Mouse (Mus musculus) v-Abl transformed pro-B cells (cell line): ENCODE measurements at regions not wholly inside any gene's neighbourhood (a gene's known extent, or its start where the extent isn't known, plus 50 kb on each side); places are given as distances from the start of the nearest gene placed in this dataset.

Experiments used
- in situ Hi-C, 2 experiments: fragments of 400-800 bp; cut with MboI; formaldehyde crosslinking; loops; one replicate each; pipeline ENCODE4 v1.15.1; 2025; ENCODE audit not compliant: unreplicated experiment in 2 of 2

- in situ Hi-C loops: no loop called here
Observed at GRCm38 (mm10) chr2:159448976-159449375, 654.4 kb downstream of the Dhx35 start.

DNA sequence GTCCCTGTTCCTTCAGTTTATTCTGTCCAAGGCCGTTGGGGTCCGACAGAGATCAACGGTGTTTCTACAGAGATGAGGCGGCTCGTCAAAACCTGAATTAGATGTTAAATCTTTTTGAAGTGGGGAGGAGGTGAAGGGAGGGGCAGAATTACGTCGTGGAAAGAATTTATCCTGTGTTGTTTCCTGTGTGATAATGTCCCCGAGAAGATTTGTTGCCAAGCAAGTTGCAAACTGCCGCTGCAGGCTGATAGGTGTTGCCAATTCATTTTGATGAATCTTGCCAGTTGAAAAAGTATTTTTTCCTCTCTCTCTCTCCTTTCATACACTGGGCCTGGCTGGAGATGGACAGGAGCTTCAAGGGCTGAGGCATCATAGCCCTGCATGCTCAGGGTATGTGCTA, 656.8 kb downstream of the Dhx35 start:
- in situ Hi-C loops: no loop called here

DNA sequence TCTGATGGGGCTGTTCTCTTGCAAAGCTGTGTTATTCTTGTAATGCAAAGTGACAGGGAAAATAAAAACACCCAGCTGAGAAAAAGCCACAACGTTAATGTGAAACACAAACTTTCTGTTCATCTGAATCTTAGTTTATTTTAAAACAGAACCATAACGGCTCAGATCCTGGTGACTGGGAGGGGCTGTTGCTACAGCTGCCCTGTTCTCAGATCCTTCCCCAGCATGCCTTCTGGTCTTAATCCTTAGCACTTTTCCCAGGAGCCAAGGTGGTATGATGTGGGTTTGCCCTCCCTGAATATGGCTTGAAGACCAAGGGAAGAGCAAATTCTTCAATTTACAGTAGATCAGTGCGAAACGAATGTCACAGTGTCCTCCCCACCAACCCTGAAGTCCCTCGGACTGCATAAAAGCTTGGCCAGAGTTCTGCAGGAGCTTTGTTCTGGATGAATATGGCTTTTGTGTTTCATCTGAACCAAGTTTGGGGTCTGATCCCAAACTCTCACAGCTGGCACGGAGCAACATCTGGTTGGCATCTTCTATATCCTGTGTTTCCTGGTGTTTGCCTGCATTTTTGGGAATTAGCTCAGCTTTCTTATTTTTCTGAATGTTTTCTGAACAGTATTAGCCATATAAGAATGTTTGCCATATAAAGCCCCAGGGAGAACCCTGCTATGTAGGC, 686.9 kb downstream of the Dhx35 start:
- in situ Hi-C loops: no loop called here

DNA sequence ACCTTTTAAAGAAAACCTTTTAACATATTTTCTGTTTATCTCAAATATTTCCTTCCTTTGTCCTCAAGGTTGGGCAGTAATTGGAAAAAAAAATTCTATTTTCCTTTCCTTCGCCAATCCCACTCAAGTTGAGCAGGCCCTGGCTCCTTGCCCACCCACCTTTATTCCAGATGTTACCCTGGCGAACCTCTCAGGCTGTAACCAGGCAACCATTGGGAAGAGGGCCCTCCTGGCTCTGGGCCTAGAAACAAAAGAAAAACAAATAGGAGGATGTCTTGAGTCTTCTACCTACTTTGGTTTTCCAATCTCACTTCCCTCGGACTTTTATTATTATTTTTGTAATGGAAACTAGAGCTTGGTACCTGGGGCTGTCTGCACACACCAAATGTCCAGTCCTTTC, 696.5 kb downstream of the Dhx35 start:
- in situ Hi-C loops: no loop called here

DNA sequence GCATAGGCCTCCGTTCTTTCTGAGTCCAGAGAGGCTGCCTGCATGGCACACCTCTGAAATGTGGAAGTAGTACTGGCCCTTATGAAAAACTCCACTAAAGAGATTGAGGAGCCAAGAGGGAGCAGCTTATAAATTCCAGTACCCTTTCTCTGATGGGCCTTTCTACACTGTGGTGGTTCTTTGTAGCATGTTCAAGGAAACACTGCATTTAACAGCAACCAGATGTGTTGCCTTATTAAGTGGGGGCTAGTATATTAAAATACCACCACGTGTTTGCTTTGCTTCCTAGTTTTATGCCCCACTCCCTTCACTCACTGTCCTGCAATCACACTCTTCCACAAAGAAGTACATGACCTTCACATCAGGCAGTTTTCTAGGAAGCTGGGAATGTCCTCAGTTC, 704.1 kb downstream of the Dhx35 start:
- in situ Hi-C loops: no loop called here

GRCm38 (mm10) chr2:159501039-159501438, 706.4 kb downstream of the Dhx35 start:
- in situ Hi-C loops: no loop called here

- in situ Hi-C loops: no loop called here
Observed at GRCm38 (mm10) chr2:159519066-159519465, 724.5 kb downstream of the Dhx35 start.

GRCm38 (mm10) chr2:159523739-159524138, 729.1 kb downstream of the Dhx35 start:
- in situ Hi-C loops: no loop called here

GRCm38 (mm10) chr2:159534951-159535350, 740.3 kb downstream of the Dhx35 start:
- in situ Hi-C loops: no loop called here

DNA sequence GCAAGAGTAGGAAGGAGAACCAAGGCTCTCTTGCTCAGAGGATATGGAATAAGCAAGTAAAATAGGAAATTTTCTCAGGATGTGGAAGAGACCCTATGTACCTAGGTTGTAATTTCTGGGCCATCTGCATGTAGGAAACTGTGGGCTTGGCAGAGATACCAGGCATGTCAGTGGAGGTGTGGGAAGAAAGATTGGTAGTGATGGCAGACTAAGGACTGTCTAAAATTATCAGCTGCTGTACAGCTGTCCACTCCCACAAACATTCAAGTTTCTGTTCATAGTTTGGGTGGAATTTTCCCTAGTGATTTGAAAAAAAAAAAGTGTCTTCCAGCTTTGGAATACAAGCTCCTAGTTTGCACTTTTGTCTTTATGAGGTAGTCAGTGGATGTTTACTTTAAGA, 744.7 kb downstream of the Dhx35 start:
- in situ Hi-C loops: no loop called here

DNA sequence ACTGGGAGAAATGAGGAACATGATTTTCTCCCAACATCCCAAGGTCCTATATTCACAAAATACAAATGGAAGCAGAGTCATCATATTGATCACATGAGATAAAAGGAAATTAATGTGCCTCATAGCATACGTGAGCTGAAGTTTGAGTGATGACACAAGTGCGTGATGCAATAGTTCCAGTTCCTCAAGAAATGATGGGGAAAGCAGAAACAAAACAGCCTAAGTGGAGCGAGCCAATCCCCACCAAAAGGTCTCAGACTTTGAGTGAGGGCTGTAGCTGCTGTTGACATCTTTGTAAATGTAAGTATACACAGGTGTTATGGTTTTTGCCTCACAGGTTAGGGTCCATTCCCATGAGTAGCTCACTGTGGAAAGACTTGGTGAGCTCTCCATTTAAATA, 763.0 kb downstream of the Dhx35 start:
- in situ Hi-C loops: no loop called here

DNA sequence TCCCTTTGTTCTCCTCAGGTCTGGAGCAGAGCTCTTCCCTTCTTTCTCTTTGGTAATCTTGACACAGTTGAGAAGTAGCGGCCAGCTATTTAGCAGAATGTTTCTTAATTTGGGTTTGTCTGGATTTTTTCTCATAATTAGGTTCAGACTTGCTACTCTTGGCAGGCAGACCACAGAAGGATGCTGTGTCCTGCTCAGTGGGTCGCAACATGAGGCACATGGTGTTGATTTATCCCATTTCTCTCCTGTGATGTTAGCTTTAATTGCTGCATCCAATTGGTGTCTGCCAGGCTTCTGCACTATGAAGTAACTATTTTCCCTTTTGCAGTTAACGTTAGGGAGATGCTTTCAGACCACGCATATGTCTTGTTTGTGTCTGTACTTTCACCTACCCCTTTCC, 768.7 kb downstream of the Gm826 start:
- in situ Hi-C loops: no loop called here

- in situ Hi-C loops: no loop called here
Observed at GRCm38 (mm10) chr2:159565921-159566320, 768.0 kb downstream of the Gm826 start.

GRCm38 (mm10) chr2:159566461-159566860, 767.5 kb downstream of the Gm826 start:
- in situ Hi-C loops: no loop called here

GRCm38 (mm10) chr2:159568391-159568790, 765.6 kb downstream of the Gm826 start:
- in situ Hi-C loops: no loop called here

GRCm38 (mm10) chr2:159571862-159572261, 762.1 kb downstream of the Gm826 start:
- in situ Hi-C loops: no loop called here

DNA sequence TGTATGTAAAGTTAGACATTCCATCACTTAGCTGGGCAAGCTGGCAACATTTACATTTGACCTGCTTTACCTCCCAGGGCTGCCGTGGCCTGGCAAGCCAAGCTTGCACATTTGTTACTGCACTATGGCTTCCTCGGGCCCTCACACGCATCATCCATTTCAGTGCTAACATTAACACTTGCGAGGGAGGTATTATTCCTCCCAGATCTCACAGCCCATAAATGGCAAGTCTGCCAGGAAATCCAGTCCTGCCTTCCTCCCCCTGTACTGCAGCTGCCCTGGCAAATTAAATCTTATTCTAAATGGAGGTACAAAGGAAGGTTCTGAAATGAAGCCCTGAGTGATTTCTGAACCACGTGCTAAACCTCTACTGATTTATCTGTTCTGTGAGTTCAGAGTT, 758.7 kb downstream of the Gm826 start:
- in situ Hi-C loops: no loop called here

DNA sequence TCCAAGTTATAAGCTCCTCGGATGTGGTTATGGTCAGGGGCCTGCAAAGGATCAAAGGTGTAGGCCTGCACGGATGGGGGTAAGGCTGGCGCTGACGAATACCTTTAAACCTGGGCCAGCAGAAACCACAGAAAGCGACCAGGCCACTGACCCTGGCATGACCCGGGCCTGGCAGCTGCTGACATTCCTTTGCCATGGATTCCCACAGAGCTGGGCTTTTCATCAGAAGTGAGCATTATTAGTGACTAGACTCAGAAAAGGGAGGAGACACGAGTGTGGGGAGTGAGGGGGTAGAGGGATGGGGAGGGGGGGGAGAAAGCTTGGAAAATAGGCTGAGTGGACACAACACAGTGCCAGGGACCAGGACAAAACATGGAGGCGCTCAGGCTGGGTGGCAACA, 750.9 kb downstream of the Gm826 start:
- in situ Hi-C loops: no loop called here

GRCm38 (mm10) chr2:159584641-159585040, 749.3 kb downstream of the Gm826 start:
- in situ Hi-C loops: no loop called here

GRCm38 (mm10) chr2:159586697-159587473, 747.1 kb downstream of the Gm826 start:
- in situ Hi-C loops: no loop called here

GRCm38 (mm10) chr2:159591396-159592124, 742.4 kb downstream of the Gm826 start:
- in situ Hi-C loops: no loop called here

DNA sequence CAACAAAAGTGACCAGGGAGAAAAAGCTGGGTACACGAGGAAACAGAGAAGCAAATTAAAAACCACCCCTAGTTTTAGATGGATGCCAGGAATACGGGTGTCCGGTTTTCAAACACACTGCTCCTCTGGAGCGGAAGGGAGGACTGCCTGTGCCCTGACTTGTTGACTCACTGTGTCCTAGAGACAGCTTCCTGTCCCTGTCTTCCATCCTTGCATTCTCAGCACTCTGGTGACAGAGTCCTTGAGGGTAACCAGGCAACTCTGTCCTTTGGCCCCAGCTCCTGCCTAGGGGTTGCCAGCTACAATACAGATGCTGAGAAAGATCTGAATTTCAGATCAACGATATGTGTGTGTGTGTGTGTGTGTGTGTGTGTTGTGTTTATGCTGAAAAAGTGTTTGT, 741.1 kb downstream of the Gm826 start:
- in situ Hi-C loops: no loop called here
